Mouse (Mus musculus) T-helper 1 cell (primary cell): ENCODE data around the gene Rac2.

Source experiments
- in situ Hi-C: fragments of 300-600 bp; cut with MboI, MseI; formaldehyde crosslinking; loops from one replicate; pipeline ENCODE4 v1.15.1; 2025; ENCODE audit warnings: high pct_unique_total_duplicates

The Rac2 gene

GRCm38 (mm10) chr15:78588900-78589299, 16.3 kb upstream of the Rac2 start:
- in situ Hi-C loops, result no loop called here

GRCm38 (mm10) chr15:78588049-78588448, 15.5 kb upstream of the Rac2 start:
- in situ Hi-C loops, result no loop called here

DNA sequence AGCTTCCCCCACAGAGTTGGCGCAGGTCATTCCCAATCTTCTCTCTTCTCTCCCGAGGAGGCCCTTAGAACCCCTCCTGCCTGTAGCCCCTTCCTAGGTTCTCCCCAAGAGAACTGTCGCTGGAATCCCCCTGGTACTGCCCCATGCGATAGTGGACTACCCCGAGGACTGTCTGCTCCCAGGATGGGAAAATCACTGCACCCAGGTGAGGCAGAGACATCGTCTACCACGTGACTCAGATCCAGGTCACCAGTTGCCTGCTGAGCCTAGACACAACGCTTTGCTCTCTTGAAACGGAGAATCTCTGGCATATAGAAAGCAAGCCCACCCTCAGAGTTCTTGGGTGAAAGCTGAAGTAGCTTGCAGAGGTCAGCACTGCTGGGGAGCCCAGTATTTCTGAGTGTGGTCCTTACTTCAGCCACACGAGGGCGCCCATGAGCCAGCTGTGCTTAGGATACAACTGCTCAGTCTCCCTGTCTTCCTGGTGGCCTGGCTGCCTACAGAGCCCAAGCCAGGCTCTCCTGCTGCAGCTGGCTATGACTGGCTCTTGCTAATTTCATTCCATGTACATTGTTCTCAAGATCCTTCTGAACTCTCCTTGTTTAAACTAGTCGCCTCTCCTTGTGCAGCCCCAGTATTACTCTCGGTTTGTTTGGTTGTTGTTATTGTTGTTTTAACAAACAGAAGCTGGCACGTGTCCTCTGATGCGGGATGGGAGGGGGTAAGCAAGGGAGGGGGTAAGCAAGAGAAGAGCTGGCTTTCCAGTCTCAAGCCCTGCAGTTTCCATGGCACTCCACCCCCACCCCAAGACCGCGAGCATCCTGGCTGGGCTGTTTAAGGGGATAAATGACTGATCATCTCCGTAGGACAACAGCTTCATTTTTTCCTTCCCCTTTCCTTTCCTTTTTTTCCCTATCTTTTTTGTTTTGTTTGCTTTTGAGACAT, 14.7 kb upstream of the Rac2 start:
- in situ Hi-C loops, result no loop called here

GRCm38 (mm10) chr15:78585404-78585803, 12.8 kb upstream of the Rac2 start:
- in situ Hi-C loops, result no loop called here

DNA sequence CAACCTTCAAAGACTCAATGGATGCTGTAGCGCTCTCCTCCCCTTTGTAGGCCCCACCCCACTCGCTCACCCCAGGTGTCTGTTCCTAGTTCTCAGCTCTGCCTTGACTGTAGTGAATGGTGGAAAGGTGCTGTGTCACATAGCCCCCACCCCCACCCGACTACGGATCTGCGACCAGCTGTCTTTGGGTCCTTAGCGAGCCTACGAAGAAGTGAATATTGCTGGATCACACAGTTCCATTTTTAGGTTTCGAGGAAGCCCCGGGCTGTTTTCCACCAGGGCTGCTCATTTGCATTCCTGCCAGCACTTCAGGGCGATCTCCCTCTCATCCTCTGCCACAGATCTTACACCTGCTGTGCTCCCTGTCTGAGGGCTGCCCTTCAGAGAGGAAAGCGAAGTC, 10.8 kb upstream of the Rac2 start:
- in situ Hi-C loops, result no loop called here

DNA sequence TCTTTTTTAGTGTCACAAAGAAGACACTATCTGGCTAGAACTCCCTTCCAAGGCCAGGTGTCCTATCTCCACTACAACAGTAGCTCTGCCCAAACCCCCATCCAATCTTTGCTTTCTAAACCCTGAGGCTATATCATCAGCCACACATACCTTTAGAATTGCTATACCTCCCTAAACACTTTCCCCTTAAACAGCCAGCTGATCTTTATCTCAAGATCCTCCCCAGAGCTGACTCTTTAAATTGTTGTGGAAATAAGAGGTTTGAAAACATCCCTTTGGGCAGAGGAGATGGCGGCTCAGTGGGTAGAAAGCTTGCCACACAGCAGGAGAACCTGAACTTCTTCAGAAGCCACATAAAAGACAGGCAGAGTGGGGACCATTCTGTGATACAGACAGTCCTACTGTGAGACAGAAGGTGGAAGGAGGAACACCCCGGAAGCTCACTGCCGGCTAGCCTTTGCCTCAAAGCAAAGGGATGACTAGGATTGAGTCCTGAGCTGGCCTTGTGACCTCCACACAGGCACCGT, 3.8 kb upstream of the Rac2 start:
- in situ Hi-C loops, result no loop called here

GRCm38 (mm10) chr15:78572270-78572600, 348 bp downstream of the Rac2 start:
- in situ Hi-C loops, result no loop called here

- in situ Hi-C loops, result no loop called here
Observed at GRCm38 (mm10) chr15:78571554-78572269, 871 bp downstream of the Rac2 start.

DNA sequence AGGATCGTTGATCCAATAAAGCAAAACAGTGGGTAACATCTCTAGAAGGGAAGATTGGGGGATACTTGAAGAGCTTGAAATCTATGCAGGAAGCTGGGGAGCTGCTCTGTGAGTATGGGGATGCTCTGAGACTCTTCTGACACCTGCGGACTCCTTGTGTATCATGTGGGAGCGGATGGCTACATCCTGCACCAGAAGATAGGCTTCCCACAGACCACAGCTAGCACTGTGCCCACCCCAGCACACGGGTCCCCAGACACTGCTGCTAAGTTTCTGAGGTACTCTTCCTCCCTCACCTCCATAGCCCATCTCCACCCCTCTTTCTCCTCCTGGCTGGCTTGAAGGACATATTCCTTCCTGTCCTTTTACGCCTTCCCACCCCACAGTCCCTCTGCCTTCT, 2.4 kb downstream of the Rac2 start:
- in situ Hi-C loops, result no loop called here

GRCm38 (mm10) chr15:78567608-78568120, 4.9 kb downstream of the Rac2 start:
- in situ Hi-C loops, result loop anchor here (10.0 kb wide), 1 partner anchor 947 kb away; the partner anchor contains the start of gene Kdelr3

DNA sequence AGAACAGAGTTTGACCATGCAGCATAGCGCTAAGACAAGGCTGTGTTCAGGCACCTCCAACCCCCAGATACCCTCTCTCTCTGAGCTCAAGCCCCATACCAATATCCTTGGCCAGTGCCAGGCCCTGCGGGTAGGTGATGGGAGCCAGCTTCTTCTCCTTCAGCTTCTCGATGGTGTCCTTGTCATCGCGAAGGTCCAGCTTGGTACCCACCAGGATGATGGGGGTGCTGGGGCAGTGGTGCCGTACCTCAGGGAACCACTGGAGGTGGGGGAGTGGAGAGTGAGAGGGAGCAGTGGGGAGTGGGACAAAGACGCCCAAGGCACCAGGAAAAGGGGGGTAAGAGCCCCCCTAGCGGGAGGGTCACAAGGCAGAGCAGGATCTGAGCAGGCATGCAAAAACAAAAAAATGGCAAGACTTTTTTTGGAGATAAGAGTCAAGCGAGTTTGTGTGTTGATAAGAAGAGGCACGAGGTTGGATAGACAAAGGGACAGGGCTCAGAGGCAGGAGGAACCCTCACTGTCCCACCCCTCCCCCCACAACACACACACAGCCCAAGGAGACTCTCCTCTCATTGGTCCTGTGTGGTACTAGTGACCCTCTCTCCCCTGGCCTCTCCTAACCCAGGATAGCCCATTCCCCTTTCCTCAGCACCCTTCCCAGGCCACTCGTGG, 7.7 kb downstream of the Rac2 start:
- in situ Hi-C loops, result loop anchor here (10.0 kb wide), 1 partner anchor 950 kb away; the partner anchor contains the start of gene Kdelr3

DNA sequence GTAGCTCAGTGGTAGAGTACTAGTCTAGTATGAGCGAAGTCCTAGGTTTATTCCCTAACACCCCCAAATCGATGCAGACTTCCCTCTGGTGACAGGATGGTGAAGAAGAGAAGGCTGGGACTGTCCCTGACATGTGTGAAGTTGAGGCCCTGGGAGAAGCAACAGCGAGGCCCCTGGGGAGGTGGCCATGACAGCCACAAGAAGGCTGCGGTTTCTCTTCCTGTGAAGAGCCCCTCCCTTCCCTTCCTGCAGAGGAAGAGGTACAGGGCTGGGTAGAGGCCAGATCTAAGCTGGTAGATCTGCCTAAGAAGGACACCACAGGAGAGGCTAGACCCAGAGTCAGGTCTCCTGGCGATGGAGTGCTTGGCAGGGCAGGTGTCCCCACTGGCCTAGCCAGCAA, 8.6 kb downstream of the Rac2 start:
- in situ Hi-C loops, result loop anchor here (10.0 kb wide), 1 partner anchor 951 kb away; the partner anchor contains the start of gene Kdelr3

DNA sequence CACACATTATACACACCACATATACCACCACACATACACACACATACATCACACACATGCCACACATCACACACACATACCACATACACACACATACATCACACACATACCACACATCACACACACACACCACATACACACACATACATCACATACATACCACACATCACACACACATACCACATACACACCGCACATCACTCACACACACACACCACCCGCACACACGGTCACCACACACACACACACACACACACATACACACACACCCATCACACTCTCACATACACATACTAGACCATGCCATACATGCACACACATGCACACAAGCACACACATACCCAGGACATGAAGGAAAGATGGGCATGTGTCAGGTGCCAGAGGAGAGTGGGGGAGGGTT, 9.2 kb downstream of the Rac2 start:
- in situ Hi-C loops, result loop anchor here (10.0 kb wide), 1 partner anchor 951 kb away; the partner anchor contains the start of gene Kdelr3

DNA sequence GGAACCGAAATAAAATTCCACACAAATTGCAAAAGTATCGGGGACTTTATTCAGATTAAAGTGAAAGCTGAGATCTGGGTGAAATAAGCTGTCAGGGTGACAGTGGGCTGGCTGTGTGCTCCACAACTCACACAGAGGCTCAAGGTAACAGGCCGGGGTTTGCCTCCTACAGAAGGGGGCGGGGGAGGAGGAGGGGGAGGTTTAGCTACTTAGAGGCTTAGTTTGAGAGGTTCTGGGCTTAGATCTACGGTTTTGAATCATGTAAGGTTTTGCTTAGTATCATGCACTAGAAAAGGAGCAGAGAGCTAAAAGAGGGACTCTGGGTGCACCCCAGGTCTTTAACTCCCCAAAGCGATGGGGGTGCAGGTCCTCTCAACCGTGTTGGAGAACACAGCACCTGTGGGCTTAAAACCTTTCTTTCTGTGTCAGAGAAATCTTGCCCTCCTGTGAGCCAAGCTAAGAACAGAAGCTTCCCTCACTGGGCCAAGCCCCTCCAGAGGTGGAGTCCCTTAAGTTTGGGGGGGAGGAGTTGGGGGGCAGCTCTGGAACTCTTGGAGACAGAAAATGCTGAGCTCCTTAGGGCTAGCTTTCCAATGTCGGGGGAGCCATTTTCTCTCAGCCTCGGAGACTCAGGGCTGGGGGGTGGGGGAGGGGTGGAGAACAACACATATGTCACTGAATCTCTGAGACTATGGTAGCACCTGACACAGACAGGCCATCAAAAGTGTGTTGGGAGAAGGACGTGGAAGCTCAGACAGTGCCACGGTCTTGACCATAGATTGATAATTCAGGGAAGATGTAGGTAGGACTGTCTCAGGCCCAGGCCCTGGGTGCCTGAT, 13.2 kb downstream of the Rac2 start:
- in situ Hi-C loops, result no loop called here

- in situ Hi-C loops, result no loop called here
Observed at GRCm38 (mm10) chr15:78557693-78558535, 14.7 kb downstream of the Rac2 start.

- in situ Hi-C loops, result no loop called here
Observed at GRCm38 (mm10) chr15:78554545-78555313, 17.9 kb downstream of the Rac2 start.

GRCm38 (mm10) chr15:78549189-78549734, 23.3 kb downstream of the Rac2 start:
- in situ Hi-C loops, result loop anchor here (10.0 kb wide), 1 partner anchor 1344 kb away; no protein-coding TSS in a partner anchor

DNA sequence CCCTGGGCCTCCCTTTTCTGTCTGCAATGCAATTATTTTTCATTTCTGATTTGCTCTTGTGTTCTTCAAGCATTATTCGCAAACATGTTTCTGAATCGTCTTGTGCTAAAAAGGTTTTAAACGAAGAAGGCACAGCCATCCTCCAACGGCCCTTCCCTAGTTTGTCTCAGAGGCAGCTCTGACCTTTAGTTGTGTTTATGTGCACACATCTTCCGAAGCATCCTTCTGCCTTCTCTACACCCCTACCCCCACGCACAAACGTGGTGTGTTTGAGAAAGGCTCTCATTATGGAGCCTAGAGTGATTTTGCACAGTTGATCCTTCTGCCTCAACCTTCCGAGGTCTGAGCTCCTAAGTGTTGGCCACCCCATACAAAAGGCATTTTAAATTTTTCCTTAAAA, 23.9 kb downstream of the Rac2 start:
- in situ Hi-C loops, result loop anchor here (10.0 kb wide), 1 partner anchor 1344 kb away; no protein-coding TSS in a partner anchor

DNA sequence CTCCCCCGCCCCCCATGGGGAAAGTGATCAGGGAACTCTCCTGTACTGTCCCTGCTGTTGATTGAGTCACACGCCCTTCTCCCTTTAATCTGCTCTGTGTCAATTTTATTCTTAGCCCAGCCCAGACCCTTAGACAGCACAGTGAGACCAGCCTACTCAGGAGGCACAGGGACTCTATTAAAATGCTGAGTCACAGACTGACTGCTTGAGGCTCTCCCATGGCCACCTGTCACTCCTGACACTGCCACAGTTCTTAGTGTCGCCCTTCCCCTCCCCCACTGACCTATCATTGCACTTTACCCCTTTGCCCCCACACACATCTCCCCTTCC, 24.3 kb downstream of the Rac2 start:
- in situ Hi-C loops, result loop anchor here (10.0 kb wide), 1 partner anchor 1344 kb away; no protein-coding TSS in a partner anchor
